In genomic region chr7:71623048-71623447, GRCm38 (mm10) we compare ENCODE assay signal across 11 mouse cellular contexts.
DNase-seq lines count a peak whose midpoint lies in the region; ATAC-seq and TF ChIP-seq lines count a peak whose summit lies in the region.
"Had no signal": no experiment of that assay in that cellular context is flagged by ENCODE, and none has a peak within 500 bp of the region (broad histone marks: within the 10 kb centered on the region; RNA-seq: fewer than 3 reads in every experiment).

No protein-coding gene starts in this region.

- ATAC-seq in kidney, embryonic 15.5 days (replicated peaks; ENCODE audit: low FRiP score) = no peak
- ATAC-seq in hindbrain, embryonic 15.5 days (ENCODE audit: low FRiP score, low read depth) = peak; percentile 63; the same call in 1 of the 2 replicates
- peak; percentile 67; the same call in 1 of the 2 replicates for ATAC-seq in midbrain, embryonic 16.5 days
- ATAC-seq in intestine, postnatal 0 days = no peak

- no peak overlapping the region for H3K4me3 ChIP-seq in kidney, embryonic 15.5 days (replicated peaks)
- no peak overlapping the region for H3K4me3 ChIP-seq in kidney, adult 2 months (ENCODE audit: insufficient read depth, low read depth, low read length)
- peak overlapping the region; percentile 24; the same call in 1 of the 2 replicates for H3K4me3 ChIP-seq in hindbrain, embryonic 15.5 days
- 0 out of 2 replicates have a peak overlapping the region, but pooled peaks have one; percentile 6 for H3K4me3 ChIP-seq in midbrain, embryonic 16.5 days (ENCODE audit: low read depth, low read length)
- H3K4me3 ChIP-seq in intestine, postnatal 0 days (ENCODE audit: low read depth, low read length) = no peak overlapping the region
- H3K4me3 ChIP-seq in lung, adult 2 months (replicated peaks; ENCODE audit: extremely low read depth, low read depth, low read length) = no peak overlapping the region
- H3K4me3 ChIP-seq: liver, embryonic 15.5 days; myocyte had no signal

- no peak for TF ChIP-seq POLR2A in kidney, adult 2 months (IDR thresholded peaks at IDR 0.05; ENCODE audit: low read depth, low read length)
- TF ChIP-seq POLR2A in lung, adult 2 months (IDR thresholded peaks at IDR 0.05; ENCODE audit: borderline replicate concordance, extremely low read depth, low read depth, low read length) = no peak

- DNase-seq in kidney, adult 2 months = no peak
- peak; percentile 1 for DNase-seq in embryo, embryonic 9.5 days (ENCODE audit: extremely low spot score)
- DNase-seq in B cell, adult 2 months = no peak
- DNase-seq in lung, adult 2 months = no peak
- DNase-seq: cerebellum, postnatal 36 days had no signal

- H3K9me3 ChIP-seq in kidney, embryonic 15.5 days (replicated peaks) = no peaks in the 10 kb centered on the region
- H3K9me3 ChIP-seq in hindbrain, embryonic 15.5 days = no peaks in the 10 kb centered on the region
- H3K9me3 ChIP-seq in midbrain, embryonic 16.5 days (replicated peaks; ENCODE audit: control insufficient read depth, low read length, poor library complexity, severe bottlenecking) = no peaks in the 10 kb centered on the region
- H3K9me3 ChIP-seq in intestine, postnatal 0 days (ENCODE audit: control insufficient read depth) = no peaks in the 10 kb centered on the region
- H3K9me3 ChIP-seq: liver, embryonic 15.5 days had no signal

- H3K36me3 ChIP-seq in kidney, embryonic 15.5 days = no peaks in the 10 kb centered on the region
- H3K36me3 ChIP-seq in kidney, adult 2 months (ENCODE audit: control insufficient read depth, insufficient read depth, low read length) = no peaks in the 10 kb centered on the region
- no peaks in the 10 kb centered on the region for H3K36me3 ChIP-seq in hindbrain, embryonic 15.5 days
- no peaks in the 10 kb centered on the region for H3K36me3 ChIP-seq in midbrain, embryonic 16.5 days (ENCODE audit: control insufficient read depth, insufficient read depth, low read length)
- H3K36me3 ChIP-seq in intestine, postnatal 0 days (ENCODE audit: control insufficient read depth, insufficient read depth) = no peaks in the 10 kb centered on the region
- H3K36me3 ChIP-seq: liver, embryonic 15.5 days had no signal

- H3K27me3 ChIP-seq in kidney, embryonic 15.5 days = no peaks in the 10 kb centered on the region
- H3K27me3 ChIP-seq in kidney, adult 2 months (replicated peaks; ENCODE audit: control insufficient read depth, insufficient read depth, low read length) = no peaks in the 10 kb centered on the region
- H3K27me3 ChIP-seq in hindbrain, embryonic 15.5 days = no peaks in the 10 kb centered on the region
- no peaks in the 10 kb centered on the region for H3K27me3 ChIP-seq in midbrain, embryonic 16.5 days (ENCODE audit: control insufficient read depth, insufficient read depth, low read depth, low read length)
- H3K27me3 ChIP-seq in intestine, postnatal 0 days (replicated peaks; ENCODE audit: control insufficient read depth, insufficient read depth, low read length) = no peaks in the 10 kb centered on the region
- H3K27me3 ChIP-seq: liver, embryonic 15.5 days had no signal

- WGBS in kidney, embryonic 15.5 days = 26% methylated on average over 13 of the region's 13 CpGs
- WGBS in kidney, adult 2 months = 24% methylated on average over 13 of the region's 13 CpGs
- 16% methylated on average over 13 of the region's 13 CpGs for WGBS in hindbrain, embryonic 15.5 days
- whole genome bisulfite sequencing in midbrain, embryonic 16.5 days = 30% methylated on average over 13 of the region's 13 CpGs
- WGBS in intestine, postnatal 0 days = 64% methylated on average over 13 of the region's 13 CpGs
- WGBS in lung, adult 2 months = 62% methylated on average over 13 of the region's 13 CpGs

- no peaks in the 10 kb centered on the region for H3K4me1 ChIP-seq in kidney, embryonic 15.5 days
- no peaks in the 10 kb centered on the region for H3K4me1 ChIP-seq in kidney, adult 2 months (ENCODE audit: control insufficient read depth, insufficient read depth, low read length)
- H3K4me1 ChIP-seq in hindbrain, embryonic 15.5 days (replicated peaks) = no peaks in the 10 kb centered on the region; the same call in 1 of the 2 replicates
- no peaks in the 10 kb centered on the region for H3K4me1 ChIP-seq in midbrain, embryonic 16.5 days (ENCODE audit: control insufficient read depth, insufficient read depth, low read length)
- no peaks in the 10 kb centered on the region for H3K4me1 ChIP-seq in intestine, postnatal 0 days (replicated peaks; ENCODE audit: control insufficient read depth, insufficient read depth, low read length)
- no peaks in the 10 kb centered on the region for H3K4me1 ChIP-seq in lung, adult 2 months (ENCODE audit: control insufficient read depth, insufficient read depth, low read length)
- H3K4me1 ChIP-seq: liver, embryonic 15.5 days had no signal

- TF ChIP-seq CTCF in kidney, adult 2 months (conservative IDR thresholded peaks at IDR 0.05; ENCODE audit: insufficient read depth, insufficient read length, low read depth, low read length) = no peak
- no peak for TF ChIP-seq CTCF in intestine, postnatal 0 days (IDR thresholded peaks at IDR 0.05; ENCODE audit: low read depth)
- TF ChIP-seq CTCF in lung, adult 2 months (IDR thresholded peaks at IDR 0.05; ENCODE audit: insufficient read depth, low read length) = no peak

- H3K4me2 ChIP-seq in kidney, embryonic 15.5 days = peak overlapping the region; percentile 41
- peak overlapping the region; percentile 39 for H3K4me2 ChIP-seq in hindbrain, embryonic 15.5 days
- peak overlapping the region; percentile 45 for H3K4me2 ChIP-seq in midbrain, embryonic 16.5 days (ENCODE audit: low read length)
- no peak overlapping the region for H3K4me2 ChIP-seq in intestine, postnatal 0 days (replicated peaks; ENCODE audit: low read depth)
- H3K4me2 ChIP-seq: liver, embryonic 15.5 days had no signal

- H3K9ac ChIP-seq in kidney, embryonic 15.5 days = no peak overlapping the region
- no peak overlapping the region for H3K9ac ChIP-seq in hindbrain, embryonic 15.5 days
- no peak overlapping the region for H3K9ac ChIP-seq in midbrain, embryonic 16.5 days (ENCODE audit: low read depth, low read length)
- no peak overlapping the region for H3K9ac ChIP-seq in intestine, postnatal 0 days (ENCODE audit: low read depth, low read length)
- H3K9ac ChIP-seq: liver, embryonic 15.5 days had no signal

- no peak overlapping the region for H3K27ac ChIP-seq in kidney, embryonic 15.5 days
- H3K27ac ChIP-seq in kidney, adult 2 months (ENCODE audit: insufficient read depth, low read depth, low read length) = no peak overlapping the region
- no peak overlapping the region for H3K27ac ChIP-seq in hindbrain, embryonic 15.5 days (replicated peaks)
- H3K27ac ChIP-seq in midbrain, embryonic 16.5 days (ENCODE audit: low read length) = no peak overlapping the region
- H3K27ac ChIP-seq in intestine, postnatal 0 days (ENCODE audit: low read depth, low read length) = no peak overlapping the region
- H3K27ac ChIP-seq: liver, embryonic 15.5 days had no signal

Comparison
In these comparisons a context has a peak if more than half of its experiments do, and no peak if none do; other contexts are left out.
1. ATAC-seq: peak in hindbrain, embryonic 15.5 days (single experiment) and midbrain, embryonic 16.5 days (single experiment); none in kidney, embryonic 15.5 days (single experiment) and intestine, postnatal 0 days (single experiment).
2. H3K4me3 ChIP-seq: peak in hindbrain, embryonic 15.5 days (single experiment) and midbrain, embryonic 16.5 days (single experiment); none in kidney, embryonic 15.5 days (single experiment), kidney, adult 2 months (single experiment), intestine, postnatal 0 days (single experiment) and lung, adult 2 months (single experiment).